ENCODE assay signal across 8 mouse cellular contexts in genomic region chr11:93997141-93997775, GRCm38 (mm10). TPM values are rescaled to one million over a fixed set of nuclear protein-coding genes. Genes with fewer than 3 reads are reported as not detected.
DNase-seq lines count a peak whose midpoint lies in the region; ATAC-seq and TF ChIP-seq lines count a peak whose summit lies in the region.

No protein-coding gene starts in this region.

- DNase-seq in adrenal gland, adult (ENCODE audit: inconsistent age in 2 of 2, low spot score in 1 of 2), result peak; percentile 39 to 72
- no peak for DNase-seq in adrenal gland, postnatal 4 days (ENCODE audit: low spot score in 2 of 2)
- DNase-seq in CD8-positive naive resting alpha-beta T cell, adult 2 months (ENCODE audit: low read depth in 2 of 2, low spot score in 2 of 2), result peak; percentile 23 to 32
- DNase-seq in kidney, postnatal 0 days (ENCODE audit: low spot score), result peak; percentile 46
- peak; percentile 91 for DNase-seq in lung, postnatal 36 days

- no peak for TF ChIP-seq CTCF in cortical plate, adult 2 months (IDR thresholded peaks at IDR 0.05; ENCODE audit: extremely low read depth, insufficient read depth, low read length)
- no peak for TF ChIP-seq CTCF in kidney, postnatal 0 days (IDR thresholded peaks at IDR 0.05; ENCODE audit: low read depth)

- ATAC-seq in heart, embryonic 14.5 days (ENCODE audit: insufficient number of reproducible peaks, insufficient read depth, low FRiP score, low read depth), result no peak
- peak; percentile 7; the same call in 1 of the 2 replicates for ATAC-seq in kidney, postnatal 0 days (replicated peaks; ENCODE audit: low FRiP score, low read depth)
- no peak for ATAC-seq in stomach, embryonic 15.5 days (ENCODE audit: insufficient read depth, low FRiP score, low read depth)

- H3K9me3 ChIP-seq in heart, embryonic 14.5 days (ENCODE audit: control insufficient read depth, low read length), result no peaks in the 10 kb centered on the region
- no peaks in the 10 kb centered on the region for H3K9me3 ChIP-seq in kidney, postnatal 0 days (replicated peaks; ENCODE audit: low read length)
- no peaks in the 10 kb centered on the region for H3K9me3 ChIP-seq in stomach, embryonic 15.5 days

- WGBS in heart, embryonic 14.5 days, result 31% methylated on average over 13 of the region's 13 CpGs
- WGBS in kidney, postnatal 0 days, result 18% methylated on average over 13 of the region's 13 CpGs
- WGBS in stomach, embryonic 15.5 days, result 28% methylated on average over 13 of the region's 13 CpGs

- peak overlapping the region; percentile 93 for H3K9ac ChIP-seq in heart, embryonic 14.5 days (ENCODE audit: low read length)
- H3K9ac ChIP-seq in kidney, postnatal 0 days (ENCODE audit: low read depth, low read length), result peak overlapping the region; percentile 92
- no peak overlapping the region for H3K9ac ChIP-seq in stomach, embryonic 15.5 days

- peak overlapping the region; percentile 69 for H3K4me3 ChIP-seq in cortical plate, adult 2 months (ENCODE audit: insufficient read depth, low read length)
- peak overlapping the region; percentile 97 to 100 for H3K4me3 ChIP-seq in heart, embryonic 14.5 days (ENCODE audit: control insufficient read depth in 1 of 2, insufficient read depth in 1 of 2, low read depth in 1 of 2, low read length in 2 of 2)
- H3K4me3 ChIP-seq in kidney, postnatal 0 days (replicated peaks; ENCODE audit: low read depth, low read length), result peak overlapping the region; percentile 98
- H3K4me3 ChIP-seq in stomach, embryonic 15.5 days (replicated peaks), result peak overlapping the region; percentile 97

- H3K27me3 ChIP-seq in heart, embryonic 14.5 days (ENCODE audit: control insufficient read depth, insufficient read depth, low read length), result no peaks in the 10 kb centered on the region
- H3K27me3 ChIP-seq in kidney, postnatal 0 days (ENCODE audit: insufficient read depth, low read length), result no peaks in the 10 kb centered on the region
- H3K27me3 ChIP-seq in stomach, embryonic 15.5 days (replicated peaks), result no peaks in the 10 kb centered on the region

- no peak overlapping the region for H3K27ac ChIP-seq in cortical plate, adult 2 months (ENCODE audit: insufficient read depth, low read length)
- peak overlapping the region in 1 of 2 experiments; percentile 100; a peak in 2 of 4 replicates for H3K27ac ChIP-seq in heart, embryonic 14.5 days (replicated peaks in 1 of 2; ENCODE audit: control insufficient read depth in 1 of 2, insufficient read depth in 1 of 2, low read depth in 2 of 2, low read length in 2 of 2)
- H3K27ac ChIP-seq in kidney, postnatal 0 days, result peak overlapping the region; percentile 96; the same call in 1 of the 2 replicates
- H3K27ac ChIP-seq in stomach, embryonic 15.5 days, result no peak overlapping the region

- peak overlapping the region; percentile 80 for H3K4me2 ChIP-seq in heart, embryonic 14.5 days (ENCODE audit: low read length)
- peak overlapping the region; percentile 81 for H3K4me2 ChIP-seq in kidney, postnatal 0 days (ENCODE audit: low read length)
- peak overlapping the region; percentile 86 for H3K4me2 ChIP-seq in stomach, embryonic 15.5 days

- no peak for TF ChIP-seq POLR2A in cortical plate, adult 2 months (IDR thresholded peaks at IDR 0.05; ENCODE audit: extremely low read depth, insufficient read depth, low read length)

- H3K4me1 ChIP-seq in cortical plate, adult 2 months (ENCODE audit: control insufficient read depth, insufficient read depth, low read length), result peaks cover 4% of the 10 kb centered on the region; the same call in 1 of the 2 replicates
- H3K4me1 ChIP-seq in heart, embryonic 14.5 days (ENCODE audit: control insufficient read depth in 2 of 2, insufficient read depth in 2 of 2, low read length in 2 of 2), result peaks cover 10 to 13% of the 10 kb centered on the region in 2 experiments
- peaks cover 12% of the 10 kb centered on the region; the same call in 1 of the 2 replicates for H3K4me1 ChIP-seq in kidney, postnatal 0 days (replicated peaks; ENCODE audit: insufficient read depth, low read length)
- H3K4me1 ChIP-seq in stomach, embryonic 15.5 days, result peaks cover 16% of the 10 kb centered on the region

- no peaks in the 10 kb centered on the region for H3K36me3 ChIP-seq in heart, embryonic 14.5 days (ENCODE audit: control insufficient read depth, insufficient read depth, low read length)
- no peaks in the 10 kb centered on the region for H3K36me3 ChIP-seq in kidney, postnatal 0 days (ENCODE audit: insufficient read depth, low read length)
- H3K36me3 ChIP-seq in stomach, embryonic 15.5 days, result no peaks in the 10 kb centered on the region

RNA-seq across cellular contexts. Expression of gene Spag9, which starts 1.4 kb away (rescaled TPM):
- 100 to 1,000 TPM; 109 to 118 TPM for total RNA-seq in adrenal gland, postnatal 4 days (2021)
- polyA plus RNA-seq in cortical plate, adult 2 months (2012; rRNA removed), result 126 and 130 TPM in 2 replicates
- 54.5 and 63.8 TPM in 2 replicates for polyA plus RNA-seq in heart, embryonic 14.5 days (2014; fragmentation: Nextera tagmentation; extraction: Ambion mirVana)
- polyA plus RNA-seq in kidney, postnatal 0 days (2015; fragmentation: Nextera tagmentation; extraction: Ambion mirVana), result 52.5 and 59.8 TPM in 2 replicates
- polyA plus RNA-seq in stomach, embryonic 15.5 days (2015; fragmentation: Nextera tagmentation; extraction: Ambion mirVana), result 36.2 and 45.6 TPM in 2 replicates

RNA-seq across cellular contexts. Expression of gene Nme1, which starts 28.9 kb away (rescaled TPM):
- total RNA-seq in adrenal gland, postnatal 4 days (2021), result 10 to 100 TPM; 35.9 to 37.9 TPM
- 220 and 244 TPM in 2 replicates for polyA plus RNA-seq in cortical plate, adult 2 months (2012; rRNA removed)
- polyA plus RNA-seq in heart, embryonic 14.5 days (2014; fragmentation: Nextera tagmentation; extraction: Ambion mirVana), result 93.3 and 94.9 TPM in 2 replicates
- 132 TPM in 2 replicates for polyA plus RNA-seq in kidney, postnatal 0 days (2015; fragmentation: Nextera tagmentation; extraction: Ambion mirVana)
- 147 and 174 TPM in 2 replicates for polyA plus RNA-seq in stomach, embryonic 15.5 days (2015; fragmentation: Nextera tagmentation; extraction: Ambion mirVana)

RNA-seq across cellular contexts. Expression of gene Gm20390, which starts 29.2 kb away (rescaled TPM):
- total RNA-seq in adrenal gland, postnatal 4 days (2021), result 10 to 100 TPM; 82.9 to 84.6 TPM
- 67.5 and 82.7 TPM in 2 replicates for polyA plus RNA-seq in cortical plate, adult 2 months (2012; rRNA removed)
- 237 and 241 TPM in 2 replicates for polyA plus RNA-seq in heart, embryonic 14.5 days (2014; fragmentation: Nextera tagmentation; extraction: Ambion mirVana)
- polyA plus RNA-seq in kidney, postnatal 0 days (2015; fragmentation: Nextera tagmentation; extraction: Ambion mirVana), result 353 and 385 TPM in 2 replicates
- 345 and 399 TPM in 2 replicates for polyA plus RNA-seq in stomach, embryonic 15.5 days (2015; fragmentation: Nextera tagmentation; extraction: Ambion mirVana)

RNA-seq across cellular contexts. Expression of gene Nme2, which starts 41.2 kb away (rescaled TPM):
- total RNA-seq in adrenal gland, postnatal 4 days (2021), result 100 to 1,000 TPM; 419 to 443 TPM
- 108 and 129 TPM in 2 replicates for polyA plus RNA-seq in cortical plate, adult 2 months (2012; rRNA removed)
- polyA plus RNA-seq in heart, embryonic 14.5 days (2014; fragmentation: Nextera tagmentation; extraction: Ambion mirVana), result 396 and 422 TPM in 2 replicates
- polyA plus RNA-seq in kidney, postnatal 0 days (2015; fragmentation: Nextera tagmentation; extraction: Ambion mirVana), result 395 and 442 TPM in 2 replicates
- 266 and 295 TPM in 2 replicates for polyA plus RNA-seq in stomach, embryonic 15.5 days (2015; fragmentation: Nextera tagmentation; extraction: Ambion mirVana)

Comparison
In these comparisons a context has a peak if more than half of its experiments do, and no peak if none do; other contexts are left out.
1. DNase-seq: peak in adrenal gland, adult (2 of 2), CD8-positive naive resting alpha-beta T cell, adult 2 months (2 of 2), kidney, postnatal 0 days (single experiment) and lung, postnatal 36 days (single experiment); none in adrenal gland, postnatal 4 days (0 of 2).
2. Peak in every context shown above with its lines, with median percentiles within 50 percentile points of each other: H3K4me3 ChIP-seq and H3K4me2 ChIP-seq.